Mouse (Mus musculus): ENCODE measurements at regions not wholly inside any gene's neighbourhood (a gene's known extent, or its start where the extent isn't known, plus 50 kb on each side); places are given as distances from the start of the nearest gene placed in this dataset.

DNA sequence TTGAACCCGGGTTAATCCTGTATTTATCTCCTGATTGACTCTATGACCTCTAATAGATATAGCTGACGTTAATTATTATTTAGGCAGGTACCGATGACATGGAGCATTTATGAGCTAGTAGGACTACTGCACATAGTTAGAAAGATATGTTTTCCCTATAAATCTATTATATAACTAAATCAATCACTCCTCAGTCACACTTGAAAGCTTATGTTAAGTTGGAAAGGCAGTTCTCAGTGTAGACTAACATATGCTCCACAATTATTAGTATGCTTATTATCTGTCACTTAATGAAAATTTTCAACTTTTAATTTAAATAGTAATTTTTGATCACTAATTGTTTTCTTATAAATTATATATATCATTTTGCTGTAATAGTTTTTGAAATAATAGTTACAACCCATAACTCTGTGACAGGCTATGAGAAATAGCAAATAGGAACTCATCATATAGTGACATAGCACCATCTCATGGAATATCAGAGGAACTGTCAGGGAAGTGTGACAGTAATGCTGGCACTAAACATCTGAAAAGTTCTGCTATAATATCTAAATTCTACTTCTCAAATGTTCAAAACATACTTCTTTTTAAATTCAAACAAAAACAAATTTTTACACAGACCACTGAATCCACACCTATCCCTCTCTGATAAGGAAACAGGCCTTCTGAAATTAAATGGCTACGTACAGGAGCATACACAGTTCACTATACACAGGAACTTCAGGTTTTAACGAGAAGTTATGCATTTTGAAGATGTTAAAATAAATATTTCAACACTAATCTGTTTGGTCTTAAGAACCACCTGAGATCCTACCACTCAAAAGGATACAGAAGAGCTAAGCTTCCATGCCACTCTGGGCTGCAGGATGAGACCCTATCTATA lies 75.3 kb upstream of the Map2 start:
- intact Hi-C loops (cut with DNase I), result loop anchor here (5.0 to 10.0 kb wide), 2 partner anchors 785 to 818 kb away; partner anchors contain the start of gene Pth2r

DNA sequence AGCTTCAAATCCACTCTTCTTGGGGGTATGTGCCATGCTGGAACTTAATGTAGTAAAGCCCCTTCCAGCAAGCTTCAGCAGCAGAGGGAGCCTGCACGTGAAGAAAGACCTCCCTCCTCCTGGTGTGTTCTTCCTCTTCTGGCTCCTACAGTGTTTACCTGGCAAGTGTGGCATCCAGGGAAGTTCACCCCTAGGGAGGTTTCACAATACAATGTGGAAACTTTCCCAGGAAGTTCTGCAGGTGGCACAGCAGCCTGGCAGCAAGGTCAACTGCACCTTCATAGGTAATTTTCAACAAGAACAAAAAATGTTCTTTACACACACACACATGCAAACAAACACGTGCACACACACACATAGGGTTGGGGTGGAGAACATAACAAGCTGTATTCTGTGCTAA lies 73.7 kb upstream of the Map2 start:
- intact Hi-C loops (cut with DNase I), result no loop called here

DNA sequence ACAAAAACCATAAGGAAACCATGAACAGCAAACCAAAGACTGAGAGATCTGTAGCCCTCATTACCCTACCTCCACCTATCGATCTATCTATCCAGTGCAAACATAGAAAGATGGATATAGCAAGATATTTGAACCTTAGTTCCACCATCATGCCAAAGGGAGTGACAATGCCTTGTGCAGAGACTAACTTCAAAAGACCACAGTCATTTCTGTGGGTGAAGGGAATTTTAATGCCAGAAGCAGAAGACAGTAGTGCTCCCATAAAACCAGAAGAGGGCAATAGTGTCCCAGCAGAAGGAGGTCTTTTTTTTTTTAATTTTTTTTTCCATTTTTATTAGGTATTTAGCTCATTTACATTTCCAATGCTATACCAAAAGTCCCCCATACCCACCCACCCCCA lies 70.6 kb upstream of the Map2 start:
- intact Hi-C loops (cut with DNase I), result no loop called here

DNA sequence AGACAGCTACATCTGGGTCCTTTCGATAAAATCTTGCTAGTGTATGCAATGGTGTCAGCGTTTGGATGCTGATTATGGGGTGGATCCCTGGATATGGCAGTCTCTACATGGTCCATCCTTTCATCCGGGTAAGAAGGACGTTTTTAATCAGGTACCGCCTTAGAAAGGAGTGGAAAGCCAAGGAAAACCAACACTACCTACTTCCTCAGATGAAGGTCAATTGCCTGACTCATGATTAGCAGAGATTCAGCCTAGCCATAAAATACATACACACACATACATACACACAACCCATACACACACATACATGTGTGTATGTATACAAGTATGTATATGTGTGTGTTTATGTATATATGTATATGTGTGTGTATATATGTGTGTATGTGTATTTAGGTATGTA lies 69.9 kb upstream of the Map2 start:
- intact Hi-C loops (cut with DNase I), result loop anchor here (5.0 kb wide), 1 partner anchor 552 kb away; no protein-coding TSS in a partner anchor

DNA sequence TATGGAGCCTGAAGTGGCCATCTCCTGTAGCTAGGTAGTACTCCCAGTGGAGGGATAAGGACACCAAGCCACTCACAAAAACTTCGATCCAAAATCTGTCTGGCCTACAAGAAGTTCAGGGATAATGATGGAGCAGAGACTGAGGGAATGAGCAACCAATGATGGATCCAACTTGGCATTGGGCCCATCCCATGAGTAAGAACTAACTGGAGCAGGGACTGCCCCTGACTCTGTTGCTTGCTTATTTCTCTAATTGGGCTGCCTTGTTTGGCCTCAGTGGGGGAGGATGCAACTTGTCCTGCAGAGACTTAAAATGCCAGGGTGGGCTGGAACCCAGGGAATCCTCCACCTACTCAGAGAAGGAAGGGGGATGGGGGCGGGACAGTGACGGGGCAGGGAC lies 67.0 kb upstream of the Map2 start:
- intact Hi-C loops (cut with DNase I), result loop anchor here (5.0 kb wide), 1 partner anchor 549 kb away; no protein-coding TSS in a partner anchor

DNA sequence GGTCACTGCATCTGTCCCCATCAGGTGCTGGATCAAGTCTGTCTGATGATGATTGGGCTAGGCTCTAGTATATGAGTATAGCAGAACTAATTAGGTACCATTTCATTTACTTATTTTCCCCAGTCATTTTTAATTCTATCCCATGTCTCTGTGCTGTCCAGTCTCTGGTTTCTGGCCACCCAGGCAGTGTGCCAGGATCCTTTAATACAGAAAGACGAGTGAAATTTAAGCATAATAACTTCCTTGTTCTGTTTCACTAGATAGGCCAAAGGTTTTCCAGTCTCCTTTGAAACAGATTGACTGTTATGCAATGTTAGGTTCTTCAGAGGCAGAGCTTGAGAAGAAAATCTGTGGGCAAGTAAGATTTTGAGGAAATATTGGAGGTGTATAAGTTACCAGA lies 61.2 kb upstream of the Map2 start:
- intact Hi-C loops (cut with DNase I), result no loop called here

DNA sequence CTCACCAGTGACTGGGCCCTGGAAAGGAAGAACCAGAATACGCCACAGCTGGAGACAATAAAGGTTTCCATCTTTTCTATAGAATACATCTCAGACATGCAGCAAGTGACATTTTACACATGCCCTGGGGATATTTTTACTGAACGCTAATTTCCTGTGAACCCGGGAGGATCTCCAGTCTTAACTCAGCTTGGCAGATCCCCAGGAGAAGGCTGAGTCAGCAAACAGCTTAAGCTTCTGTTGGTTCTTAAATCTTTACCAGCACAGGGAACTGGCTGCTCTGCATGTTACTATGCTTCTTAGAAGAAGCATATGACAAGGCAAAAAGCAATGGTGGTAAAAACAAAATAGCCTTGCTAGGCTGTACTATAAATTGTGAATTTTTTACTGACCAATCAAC lies 59.7 kb upstream of the Map2 start:
- intact Hi-C loops (cut with DNase I), result no loop called here

Data from adrenal gland (tissue).